In the genomic region with DNA sequence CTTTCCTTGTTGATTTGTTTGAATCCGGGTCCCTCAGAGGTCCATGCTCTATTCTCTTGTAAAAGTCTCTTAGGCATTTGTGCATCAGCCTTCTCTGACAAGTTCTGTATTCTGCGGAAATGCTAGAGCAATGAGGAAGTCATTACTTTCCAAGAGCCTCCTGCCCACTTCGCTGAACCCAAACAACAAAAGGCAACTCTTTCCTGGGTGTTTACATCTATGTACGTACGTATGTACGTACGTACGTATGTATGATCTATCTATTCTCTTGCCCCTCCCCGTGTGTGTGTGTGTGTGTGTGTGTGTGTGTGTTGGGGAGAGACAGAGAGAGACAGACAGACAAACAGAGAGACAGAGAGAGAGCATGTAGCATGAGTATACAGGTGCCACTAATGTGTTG, we compare ENCODE assay signal across 22 mouse cellular contexts. TPM values are rescaled to one million over a fixed set of nuclear protein-coding genes. Genes with fewer than 3 reads are reported as not detected.
DNase-seq lines count a peak whose midpoint lies in the region; ATAC-seq and TF ChIP-seq lines count a peak whose summit lies in the region.
"Had no signal": no experiment of that assay in that cellular context is flagged by ENCODE, and none has a peak within 500 bp of the region (broad histone marks: within the 10 kb centered on the region; RNA-seq: fewer than 3 reads in every experiment).

No protein-coding gene starts in this region.

- H3K4me3 ChIP-seq in thymus, adult 2 months (ENCODE audit: control insufficient read depth, insufficient read depth, low read length): no peak overlapping the region
- no peak overlapping the region for H3K4me3 ChIP-seq in forebrain, embryonic 12.5 days (replicated peaks)
- H3K4me3 ChIP-seq in hindbrain, embryonic 12.5 days: no peak overlapping the region
- H3K4me3 ChIP-seq: myocyte had no signal

- no peak for DNase-seq in thymus, adult 2 months
- DNase-seq in thymus, postnatal 10 days (ENCODE audit: low spot score in 2 of 2): no peak
- DNase-seq in CD8-positive naive resting alpha-beta T cell, adult 2 months (ENCODE audit: low read depth in 2 of 2, low spot score in 2 of 2): peak; percentile 50
- DNase-seq: adrenal gland, postnatal 14 days; heart, postnatal 14 days; kidney, adult 9 months; kidney, postnatal 36 days; liver, postnatal 0 days; lung, postnatal 36 days; right cerebral cortex, adult 18-20 months had no signal

- peak; percentile 54 for ATAC-seq in inflammation-experienced regulatory T-cells, adult 6 months
- peak; percentile 55 for ATAC-seq in neutrophil, adult 5-6 weeks (ENCODE audit: extremely low read depth, insufficient number of reproducible peaks, low FRiP score, poor library complexity, severe bottlenecking)
- no peak for ATAC-seq in forebrain, embryonic 12.5 days (ENCODE audit: low FRiP score)
- ATAC-seq in hindbrain, embryonic 12.5 days (ENCODE audit: low FRiP score): no peak
- ATAC-seq: liver, postnatal 0 days had no signal

- H3K36me3 ChIP-seq in thymus, adult 2 months (ENCODE audit: control insufficient read depth, insufficient read depth, low read length): no peaks in the 10 kb centered on the region
- H3K36me3 ChIP-seq in forebrain, embryonic 12.5 days (replicated peaks): no peaks in the 10 kb centered on the region
- no peaks in the 10 kb centered on the region for H3K36me3 ChIP-seq in hindbrain, embryonic 12.5 days
- H3K36me3 ChIP-seq: embryonic facial prominence, embryonic 15.5 days; forebrain, embryonic 10.5 days; hindbrain, embryonic 15.5 days; limb, embryonic 15.5 days; midbrain, embryonic 12.5 days had no signal

- WGBS in thymus, adult 2 months: 23% methylated on average over 9 of the region's 9 CpGs
- WGBS in forebrain, embryonic 12.5 days: 73% methylated on average over 9 of the region's 9 CpGs
- 65% methylated on average over 9 of the region's 9 CpGs for WGBS in hindbrain, embryonic 12.5 days

- H3K9me3 ChIP-seq in forebrain, embryonic 12.5 days: no peaks in the 10 kb centered on the region
- H3K9me3 ChIP-seq in hindbrain, embryonic 12.5 days (replicated peaks): no peaks in the 10 kb centered on the region
- H3K9me3 ChIP-seq: embryonic facial prominence, embryonic 15.5 days; forebrain, embryonic 10.5 days; hindbrain, embryonic 15.5 days; limb, embryonic 15.5 days; midbrain, embryonic 12.5 days had no signal

- H3K4me2 ChIP-seq in forebrain, embryonic 12.5 days: no peak overlapping the region
- H3K4me2 ChIP-seq in hindbrain, embryonic 12.5 days (replicated peaks): no peak overlapping the region

- TF ChIP-seq CTCF in thymus, adult 2 months (IDR thresholded peaks at IDR 0.05; ENCODE audit: borderline replicate concordance, control insufficient read depth, extremely low read depth, insufficient read depth, low read length, poor library complexity): no peak

- H3K27me3 ChIP-seq in thymus, adult 2 months (ENCODE audit: control insufficient read depth, insufficient read depth, low read length): no peaks in the 10 kb centered on the region
- H3K27me3 ChIP-seq in forebrain, embryonic 12.5 days: peaks cover 14% of the 10 kb centered on the region
- peaks cover 8% of the 10 kb centered on the region for H3K27me3 ChIP-seq in hindbrain, embryonic 12.5 days
- H3K27me3 ChIP-seq: embryonic facial prominence, embryonic 15.5 days; hindbrain, embryonic 15.5 days; limb, embryonic 15.5 days had no signal

- peaks cover 51% of the 10 kb centered on the region for H3K4me1 ChIP-seq in thymus, adult 2 months (replicated peaks; ENCODE audit: control insufficient read depth, insufficient read depth, low read length)
- H3K4me1 ChIP-seq in forebrain, embryonic 12.5 days: peaks cover 20% of the 10 kb centered on the region
- H3K4me1 ChIP-seq in hindbrain, embryonic 12.5 days: peaks cover 17% of the 10 kb centered on the region

- no peak overlapping the region; the same call in 1 of the 2 replicates for H3K9ac ChIP-seq in forebrain, embryonic 12.5 days
- no peak overlapping the region for H3K9ac ChIP-seq in hindbrain, embryonic 12.5 days
- H3K9ac ChIP-seq: embryonic facial prominence, embryonic 15.5 days; hindbrain, embryonic 15.5 days; limb, embryonic 15.5 days; liver, postnatal 0 days; midbrain, embryonic 12.5 days had no signal

- H3K27ac ChIP-seq in thymus, adult 2 months (ENCODE audit: control insufficient read depth, insufficient read depth, low read length): peak overlapping the region; percentile 62
- H3K27ac ChIP-seq in forebrain, embryonic 12.5 days: no peak overlapping the region
- H3K27ac ChIP-seq in hindbrain, embryonic 12.5 days: no peak overlapping the region
- H3K27ac ChIP-seq: embryonic facial prominence, embryonic 15.5 days; hindbrain, embryonic 15.5 days; limb, embryonic 15.5 days; midbrain, embryonic 12.5 days had no signal

- no peak for TF ChIP-seq POLR2A in thymus, adult 2 months (IDR thresholded peaks at IDR 0.05; ENCODE audit: control insufficient read depth, extremely low read depth, insufficient read depth, low read length, poor library complexity)

RNA-seq across cellular contexts. Expression of gene Scn2b, which starts 0.8 kb away (rescaled TPM):
- polyA plus RNA-seq in thymus, adult 2 months (2012; rRNA removed): 5.2 and 9.8 TPM in 2 replicates
- polyA plus RNA-seq in inflammation-experienced regulatory T-cells, adult 6 months (2017; shearing (Covaris generic)): under 1 TPM in 2 of 3 experiments, not detected in 1; 0.09 to 0.60 TPM
- total RNA-seq in neutrophil, adult 5-6 weeks (2017): 0.49 and 1.0 TPM in 2 replicates
- 3.0 and 3.1 TPM in 2 replicates for polyA plus RNA-seq in forebrain, embryonic 12.5 days (2016; fragmentation: Nextera tagmentation; extraction: Ambion mirVana)
- 4.7 TPM in 2 replicates for polyA plus RNA-seq in hindbrain, embryonic 12.5 days (2016; fragmentation: Nextera tagmentation; extraction: Ambion mirVana)
- polyA plus RNA-seq: myocyte had no signal

RNA-seq across cellular contexts. Expression of gene Scn4b, which starts 21.4 kb away (rescaled TPM):
- 20.5 and 26.2 TPM in 2 replicates for polyA plus RNA-seq in thymus, adult 2 months (2012; rRNA removed)
- not detected for polyA plus RNA-seq in inflammation-experienced regulatory T-cells, adult 6 months (2017; shearing (Covaris generic))
- total RNA-seq in neutrophil, adult 5-6 weeks (2017): 0.35 and 0.49 TPM in 2 replicates
- polyA plus RNA-seq in forebrain, embryonic 12.5 days (2016; fragmentation: Nextera tagmentation; extraction: Ambion mirVana): 0.23 and 0.56 TPM in 2 replicates
- polyA plus RNA-seq in hindbrain, embryonic 12.5 days (2016; fragmentation: Nextera tagmentation; extraction: Ambion mirVana): 0.40 and 0.46 TPM in 2 replicates
- polyA plus RNA-seq: myocyte had no signal

RNA-seq across cellular contexts. Expression of gene Jaml, which starts 37.8 kb away (rescaled TPM):
- 2.5 and 3.5 TPM in 2 replicates for polyA plus RNA-seq in thymus, adult 2 months (2012; rRNA removed)
- polyA plus RNA-seq in inflammation-experienced regulatory T-cells, adult 6 months (2017; shearing (Covaris generic)): 10 to 100 TPM in 1 of 3 experiments, 1 to 10 TPM in 2; 2.6 to 11.2 (median 6.3) TPM
- total RNA-seq in neutrophil, adult 5-6 weeks (2017): 282 and 323 TPM in 2 replicates
- 0.15 TPM in 1 of 2 replicates, not detected in the other for polyA plus RNA-seq in forebrain, embryonic 12.5 days (2016; fragmentation: Nextera tagmentation; extraction: Ambion mirVana)
- polyA plus RNA-seq in hindbrain, embryonic 12.5 days (2016; fragmentation: Nextera tagmentation; extraction: Ambion mirVana): 0.31 TPM in 1 of 2 replicates, not detected in the other
- total RNA-seq: layer of hippocampus, postnatal 10 days had no signal
- polyA plus RNA-seq: myocyte; testis, adult 2 months had no signal

Comparison
In these comparisons a context has a peak if more than half of its experiments do, and no peak if none do; other contexts are left out.
1. DNase-seq: peak in CD8-positive naive resting alpha-beta T cell, adult 2 months (2 of 2); none in thymus, adult 2 months (single experiment) and thymus, postnatal 10 days (0 of 2).
2. ATAC-seq: peak in inflammation-experienced regulatory T-cells, adult 6 months (single experiment) and neutrophil, adult 5-6 weeks (single experiment); none in forebrain, embryonic 12.5 days (single experiment) and hindbrain, embryonic 12.5 days (single experiment).
3. RNA of gene Scn4b, which starts 21.4 kb away (polyA plus RNA-seq): 20.5 to 26.2 TPM in thymus, adult 2 months; 0.40 to 0.46 TPM in hindbrain, embryonic 12.5 days, 0.23 to 0.56 TPM in forebrain, embryonic 12.5 days and not detected in inflammation-experienced regulatory T-cells, adult 6 months; every median in the first group is over 10 times any median in the second.